Mouse (Mus musculus) thymus, postnatal 0 days (tissue): ENCODE data around the gene Trim52. TPM values are rescaled to one million over a fixed set of nuclear protein-coding genes. Genes with fewer than 3 reads are reported as not detected.

Experiments
- polyA plus RNA-seq: library from polyadenylated mRNA; unstranded; fragments of >200 nt; fragmentation: Nextera tagmentation; extraction: Ambion mirVana; gene quantifications from 2 replicates; pipeline ENCODE4 v1.2.1, GENCODE M21; 2015

The Trim52 gene
- polyA plus RNA-seq, 1 experiment from 2014 or later, result not detected

Other genes with a start within 250 kb of the Trim52 start
- 27.4 and 30.4 TPM in 2 replicates for gene Spry2, start 209.4 kb upstream of the Trim52 start, polyA plus RNA-seq